Mouse (Mus musculus) intestine, postnatal 0 days (tissue): Measurements from ENCODE around the gene Wdr5b. TPM values are rescaled to one million over a fixed set of nuclear protein-coding genes. Genes with fewer than 3 reads are reported as not detected.
A peak's percentile ranks its signal among the peaks of the same experiment; 100 is the strongest.

ENCODE experiments used
- ATAC-seq: fragments of 200-750 bp; cut with Nextera tagmentation; 2 replicates; pipeline ENCODE4 v1.8.0; 2017; ENCODE audit warnings: mild to moderate bottlenecking, moderate TSS enrichment, moderate library complexity
- H3K27ac ChIP-seq: fragments of 300-500 bp; sonication (generic); 2 replicates; pipeline ENCODE4 v1.5.1; 2014; ENCODE audit warnings: mild to moderate bottlenecking, low read depth, low read length, moderate library complexity
- H3K27me3 ChIP-seq: fragments of 300-500 bp; sonication (generic); replicated peaks from 2 replicates; pipeline ENCODE4 v1.6.1; 2014; ENCODE audit warnings: low read length, mixed read lengths; ENCODE audit not compliant: control insufficient read depth, insufficient read depth
- H3K36me3 ChIP-seq: fragments of 300-500 bp; sonication (generic); 2 replicates; pipeline ENCODE4 v1.6.1; 2014; ENCODE audit warnings: mild to moderate bottlenecking, moderate library complexity; ENCODE audit not compliant: control insufficient read depth, insufficient read depth
- H3K4me1 ChIP-seq: fragments of 300-500 bp; sonication (generic); replicated peaks from 2 replicates; pipeline ENCODE4 v1.6.1; 2014; ENCODE audit warnings: antibody characterized with exemption, low read length, mixed read lengths; ENCODE audit not compliant: control insufficient read depth, insufficient read depth
- H3K4me2 ChIP-seq: fragments of 300-500 bp; sonication (generic); replicated peaks from 2 replicates; pipeline ENCODE4 v1.6.1; 2014; ENCODE audit warnings: low read depth, mild to moderate bottlenecking, moderate library complexity
- H3K4me3 ChIP-seq: fragments of 300-500 bp; sonication (generic); 2 replicates; pipeline ENCODE4 v1.5.1; 2014; ENCODE audit warnings: low read depth, low read length
- H3K9ac ChIP-seq: fragments of 300-500 bp; sonication (generic); 2 replicates; pipeline ENCODE4 v1.6.1; 2014; ENCODE audit warnings: mild to moderate bottlenecking, low read depth, low read length
- H3K9me3 ChIP-seq: fragments of 300-500 bp; sonication (generic); 2 replicates; pipeline ENCODE4 v1.6.1; 2016; ENCODE audit warnings: mixed run types; ENCODE audit not compliant: control insufficient read depth
- CTCF ChIP-seq: sonication (generic); IDR thresholded peaks from 2 replicates; pipeline ENCODE4 v1.5.1; 2016; ENCODE audit warnings: low read depth, mild to moderate bottlenecking, control low read depth, antibody characterized with exemption, moderate library complexity
- WGBS: fragments of 180-500 bp; shearing (Covaris S2); extraction: QIAGEN DNeasy Blood & Tissue Kit; methylation state at CpG from one replicate; pipeline ENCODE4 v1.1.7; 2014; 5-methylcytosine and 5-hydroxymethylcytosine counted together
- polyA plus RNA-seq: library from polyadenylated mRNA; unstranded; fragments of >200 nt; fragmentation: Nextera tagmentation; extraction: Ambion mirVana; gene quantifications from 2 replicates; pipeline ENCODE4 v1.2.1, GENCODE M21; 2015

The Wdr5b gene
- polyA plus RNA-seq, 1 experiment from 2014 or later: 3.8 TPM

DNA sequence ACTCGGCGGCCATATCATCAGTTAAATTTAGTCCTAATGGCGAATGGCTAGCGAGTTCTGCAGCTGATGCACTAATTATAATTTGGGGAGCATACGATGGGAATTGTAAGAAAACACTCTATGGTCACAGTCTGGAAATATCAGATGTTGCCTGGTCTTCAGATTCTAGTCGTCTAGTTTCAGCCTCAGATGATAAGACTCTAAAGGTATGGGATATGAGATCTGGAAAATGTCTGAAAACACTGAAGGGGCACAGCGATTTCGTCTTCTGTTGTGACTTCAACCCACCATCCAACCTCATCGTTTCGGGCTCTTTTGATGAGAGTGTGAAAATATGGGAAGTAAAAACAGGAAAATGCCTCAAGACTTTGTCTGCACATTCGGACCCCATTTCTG, 633 bp downstream of the Wdr5b start:
- Histone ChIP-seq H3K9me3 (no peaks in the 10 kb centered on the region), H3K27ac (peak overlapping the region; percentile 73), H3K9ac (peak overlapping the region; percentile 78), H3K4me3 (peak overlapping the region; percentile 61), H3K4me2 (peak overlapping the region; percentile 84), H3K4me1 (no peaks in the 10 kb centered on the region), H3K27me3 (no peaks in the 10 kb centered on the region), H3K36me3 (peaks cover 27% of the 10 kb centered on the region)
- WGBS: 22% methylated on average over 11 of the region's 11 CpGs
- no peak for ATAC-seq
- TF ChIP-seq CTCF: no peak

DNA sequence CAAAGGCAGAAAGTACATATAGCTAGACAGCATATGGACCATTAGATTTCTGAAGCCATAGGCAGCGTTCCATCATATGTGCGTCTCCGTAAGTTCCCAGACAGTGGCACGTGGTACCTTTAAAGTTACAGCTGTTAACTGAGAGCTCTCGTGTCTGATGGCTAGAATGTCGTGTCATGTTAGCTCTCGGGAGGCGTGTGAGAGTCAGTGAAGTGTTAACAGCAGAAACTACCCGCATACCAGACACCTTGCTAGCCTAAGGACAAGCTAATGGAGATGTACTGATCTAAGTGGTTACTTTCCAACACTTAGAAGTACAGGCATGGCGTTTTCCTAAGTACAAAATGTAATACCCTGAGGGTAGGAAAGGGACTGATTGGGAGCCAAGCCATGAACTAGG, 2.1 kb downstream of the Wdr5b start:
- no peak for ATAC-seq
- no peak overlapping the region for H3K4me2 ChIP-seq

DNA sequence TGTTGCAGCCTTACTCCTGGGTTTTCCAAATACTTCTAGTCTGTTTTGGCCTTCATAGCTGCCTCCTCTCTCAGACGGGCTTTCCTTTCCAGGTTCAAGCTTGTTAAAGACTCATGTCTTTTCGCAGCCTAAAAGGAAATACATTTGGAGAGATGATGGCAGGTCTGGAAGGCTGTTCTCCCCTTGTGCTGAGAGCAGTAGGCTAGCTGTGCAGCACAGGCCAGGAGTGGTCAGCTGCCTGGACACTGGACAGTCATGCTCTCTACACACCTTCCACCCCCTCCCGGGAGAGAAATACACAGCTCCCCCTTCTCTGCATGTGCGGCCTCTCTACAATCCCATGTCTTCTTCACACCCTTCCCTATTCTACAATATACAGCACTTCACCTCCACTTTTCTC, 3.0 kb downstream of the Wdr5b start:
- Histone ChIP-seq H3K27ac (no peak overlapping the region), H3K4me3 (no peak overlapping the region), H3K4me1 (no peaks in the 10 kb centered on the region), H3K9me3 (no peaks in the 10 kb centered on the region), H3K27me3 (no peaks in the 10 kb centered on the region), H3K4me2 (no peak overlapping the region), H3K9ac (no peak overlapping the region), H3K36me3 (peaks cover 46% of the 10 kb centered on the region)
- no peak for ATAC-seq
- TF ChIP-seq CTCF: no peak
- WGBS: 90% methylated on average over 4 of the region's 4 CpGs

More for the DNA sequence above, 2.1 kb downstream of the Wdr5b start:
- no peaks in the 10 kb centered on the region for H3K27me3 ChIP-seq
- H3K9me3 ChIP-seq: no peaks in the 10 kb centered on the region
- H3K4me1 ChIP-seq: no peaks in the 10 kb centered on the region
- 90% methylated on average over 10 of the region's 10 CpGs for WGBS
- no peak overlapping the region for H3K9ac ChIP-seq
- TF ChIP-seq CTCF: no peak
- H3K36me3 ChIP-seq: peaks cover 37% of the 10 kb centered on the region
- no peak overlapping the region for H3K27ac ChIP-seq
- H3K4me3 ChIP-seq: no peak overlapping the region

DNA sequence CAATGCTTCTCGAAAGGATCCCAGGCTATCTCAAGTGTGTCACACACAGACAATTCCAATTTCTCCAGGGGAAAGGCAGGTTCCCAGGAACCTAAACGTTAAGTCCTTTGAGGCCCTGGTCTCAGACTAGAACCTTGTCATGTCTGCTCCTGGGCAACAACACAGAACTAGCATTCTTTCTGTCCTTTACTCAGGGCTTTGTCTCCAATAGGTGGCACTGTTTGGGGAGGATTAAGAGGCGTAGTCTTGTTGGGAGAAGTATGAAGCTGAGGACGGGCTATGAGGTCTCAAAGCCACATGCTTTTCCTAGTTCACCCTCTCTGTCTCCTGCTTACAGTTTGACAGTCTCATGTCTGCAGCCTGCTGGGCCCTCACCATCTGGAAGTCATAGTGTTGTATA, 6.5 kb downstream of the Wdr5b start:
- TF ChIP-seq CTCF: peak; percentile 40
- Histone ChIP-seq H3K36me3 (peaks cover 76% of the 10 kb centered on the region), H3K9ac (no peak overlapping the region), H3K4me3 (no peak overlapping the region), H3K4me2 (no peak overlapping the region), H3K27ac (no peak overlapping the region), H3K9me3 (no peaks in the 10 kb centered on the region), H3K4me1 (no peaks in the 10 kb centered on the region), H3K27me3 (no peaks in the 10 kb centered on the region)
- no peak for ATAC-seq
- WGBS: 89% methylated on average over 4 of the region's 4 CpGs

DNA sequence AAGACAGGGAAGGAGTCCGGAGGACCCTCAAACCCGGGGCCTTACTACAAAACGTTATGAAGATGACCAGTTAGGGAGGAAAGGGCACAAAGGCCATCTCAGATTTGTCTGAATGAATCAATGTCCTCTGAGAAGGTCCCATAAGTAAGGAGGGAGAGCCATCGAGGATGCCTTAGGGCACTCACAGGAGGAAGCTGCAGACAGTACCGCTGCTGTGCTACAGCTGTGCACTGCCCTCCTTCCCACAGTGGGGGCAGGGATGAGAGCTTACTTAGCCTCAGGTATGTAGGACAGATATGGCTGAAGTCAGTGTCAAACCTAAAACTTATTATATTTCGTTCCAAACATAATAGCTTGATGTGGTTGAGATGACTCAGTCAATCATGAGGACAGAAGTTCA, 10.5 kb downstream of the Wdr5b start:
- no peak overlapping the region for H3K27ac ChIP-seq
- H3K4me3 ChIP-seq: no peak overlapping the region
- H3K4me1 ChIP-seq: no peaks in the 10 kb centered on the region
- peaks cover 52% of the 10 kb centered on the region for H3K36me3 ChIP-seq
- TF ChIP-seq CTCF: no peak
- H3K9me3 ChIP-seq: no peaks in the 10 kb centered on the region
- ATAC-seq: no peak
- H3K27me3 ChIP-seq: no peaks in the 10 kb centered on the region
- WGBS: 92% methylated on average over 6 of the region's 6 CpGs
- H3K9ac ChIP-seq: no peak overlapping the region
- no peak overlapping the region for H3K4me2 ChIP-seq

DNA sequence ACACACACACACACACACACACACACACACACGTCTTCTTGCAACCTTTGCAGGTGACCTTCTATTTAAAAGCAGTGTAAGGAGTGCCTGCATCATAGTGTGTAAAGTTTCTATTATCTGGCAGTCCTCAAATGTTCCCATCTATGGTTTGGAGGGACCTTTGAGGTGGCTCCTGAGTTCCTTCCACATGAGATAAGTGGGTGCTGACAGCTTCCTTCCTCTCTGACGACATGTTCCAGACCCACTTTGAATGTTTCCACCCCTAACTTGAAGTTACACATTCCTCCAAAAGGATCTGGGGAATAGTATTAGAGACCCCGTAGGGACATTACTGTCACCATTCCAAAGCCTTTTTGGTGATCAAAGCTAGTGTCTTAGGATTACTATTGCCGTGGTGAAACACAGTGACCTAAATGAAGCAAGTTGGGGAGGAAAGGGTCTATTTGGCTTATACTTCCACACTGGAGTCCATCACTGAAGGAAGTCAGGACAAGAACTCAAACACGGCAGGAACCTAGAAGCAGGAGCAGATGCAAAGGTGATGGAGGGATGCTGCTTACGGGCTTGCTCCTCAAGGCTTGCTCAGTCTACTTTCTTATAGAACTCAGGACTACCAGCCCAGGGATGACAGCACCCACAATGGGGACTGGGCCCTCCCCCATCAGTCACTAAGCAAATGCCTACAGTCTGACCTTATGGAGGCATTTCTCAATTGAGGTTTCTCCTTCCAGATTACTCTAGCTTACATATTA, 12.7 kb downstream of the Wdr5b start:
- Histone ChIP-seq H3K4me2 (no peak overlapping the region), H3K9ac (no peak overlapping the region), H3K4me1 (no peaks in the 10 kb centered on the region), H3K4me3 (no peak overlapping the region), H3K27ac (no peak overlapping the region), H3K9me3 (no peaks in the 10 kb centered on the region), H3K27me3 (no peaks in the 10 kb centered on the region), H3K36me3 (peaks cover 33% of the 10 kb centered on the region)
- TF ChIP-seq CTCF: no peak
- WGBS: 80% methylated on average over 6 of the region's 6 CpGs
- no peak for ATAC-seq
